Mouse (Mus musculus): ENCODE results near the gene Gm8232.
"Not testable (repeated sequence)": the region's sequence is repeated elsewhere in the genome, so short reads cannot be mapped to it uniquely, and the experiment has no call there.

Gm8232 gene

DNA sequence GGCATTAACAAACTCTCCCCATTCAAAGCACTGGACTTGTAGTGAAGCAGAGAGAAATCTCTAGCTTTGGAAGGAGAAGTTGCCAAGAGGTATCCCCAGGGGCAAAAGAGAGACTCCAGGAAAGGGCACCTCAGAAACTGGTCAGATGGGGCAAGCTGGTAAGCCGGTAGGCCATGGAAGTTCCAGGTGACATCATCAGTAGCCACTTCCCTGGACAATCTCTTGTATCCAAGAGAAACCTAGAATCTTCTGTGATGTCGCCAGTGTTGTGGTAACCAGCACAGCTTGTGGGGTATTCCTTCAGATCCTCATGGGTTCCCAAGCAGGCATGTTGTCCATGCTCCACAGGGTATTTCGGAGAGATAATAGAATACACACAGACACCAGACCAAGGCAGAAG, at the start of gene Gm8232:
Gene Gm8232 (plus strand): TSS at position 301 of the 400 bp plus-strand sequence.
- DNase-seq (ENCODE audit: low spot score), result not testable (repeated sequence)

DNA sequence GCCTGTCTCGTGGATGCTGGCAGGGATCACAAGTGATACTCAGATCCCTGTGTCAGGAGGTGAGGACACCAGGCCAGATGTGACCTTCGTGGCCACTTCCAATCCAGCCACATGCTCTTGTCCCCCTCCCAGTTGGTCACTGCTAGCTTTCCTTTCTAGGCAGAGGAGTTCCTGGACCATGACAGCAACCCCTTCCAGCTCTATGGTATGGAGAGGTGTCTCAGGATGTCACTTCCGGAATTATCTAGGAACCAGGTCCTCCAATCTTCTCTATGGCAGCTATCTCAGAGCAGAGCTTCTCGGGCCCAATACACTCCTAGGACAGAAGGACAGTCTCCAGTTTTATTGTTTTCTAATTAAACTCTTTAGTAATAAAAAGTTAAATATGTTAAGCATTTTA, 49.2 kb upstream of the Gm8232 start:
- DNase-seq (ENCODE audit: low spot score), result not testable (repeated sequence)

DNA sequence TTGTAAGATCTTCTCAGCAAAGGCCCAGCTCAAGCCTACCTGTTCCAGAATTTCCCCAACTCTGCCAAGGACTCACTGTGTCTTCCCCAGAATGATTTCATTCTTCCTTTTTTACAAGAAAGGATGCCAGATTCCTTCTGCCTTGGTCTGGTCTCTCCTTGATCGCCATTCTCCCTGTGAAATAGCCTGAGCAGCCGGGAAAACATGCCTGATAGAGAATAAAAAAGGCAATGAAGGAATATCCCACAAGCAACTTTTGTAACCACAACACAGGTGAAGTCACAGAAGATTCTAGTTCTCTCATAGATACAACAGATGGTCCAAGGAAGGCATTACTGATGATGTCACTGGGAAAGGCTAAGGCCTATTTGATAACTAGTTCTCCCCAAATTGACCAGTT, 22.8 kb upstream of the Gm8232 start, which contains the start of gene Gm3371:
Gene Gm3371 (minus strand): TSS at position 101 of the 400 bp plus-strand sequence.
- DNase-seq (ENCODE audit: low spot score), result not testable (repeated sequence)

All from yolk sac, embryonic 10.5 days (tissue).